Mouse (Mus musculus) right cerebral cortex, postnatal 10 days (tissue): ENCODE data around the gene Abhd5.

Experiments
- DNase-seq, 2 experiments: peaks; one replicate each; pipeline ENCODE4 v3.0.0; 2021; ENCODE audit warnings: low spot score in 2 of 2

Gene Abhd5

DNA sequence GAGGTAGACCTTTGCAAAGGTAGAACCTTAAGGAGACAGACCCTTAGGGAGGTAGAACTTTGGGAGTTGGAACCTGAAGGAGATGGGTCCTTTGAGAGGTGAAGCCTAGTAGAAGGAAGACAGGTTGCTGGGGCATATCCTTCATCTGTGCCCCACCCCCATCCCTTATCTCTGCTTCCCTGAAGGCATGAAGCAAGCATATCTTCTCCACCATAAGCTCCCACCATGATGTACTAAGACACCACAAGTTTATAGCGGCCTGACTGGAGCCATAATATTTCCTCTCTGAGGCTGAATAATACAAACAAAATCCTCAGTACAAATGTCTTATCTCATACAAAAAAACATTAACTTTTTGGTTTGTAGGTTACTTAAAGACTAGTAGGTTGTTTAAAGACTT is 3.5 kb upstream of the Abhd5 start:
- DNase-seq: no peak

GRCm38 (mm10) chr9:122349286-122349685 is 2.1 kb upstream of the Abhd5 start:
- DNase-seq: no peak

GRCm38 (mm10) chr9:122350396-122351130 is 845 bp upstream of the Abhd5 start:
- DNase-seq: no peak

DNA sequence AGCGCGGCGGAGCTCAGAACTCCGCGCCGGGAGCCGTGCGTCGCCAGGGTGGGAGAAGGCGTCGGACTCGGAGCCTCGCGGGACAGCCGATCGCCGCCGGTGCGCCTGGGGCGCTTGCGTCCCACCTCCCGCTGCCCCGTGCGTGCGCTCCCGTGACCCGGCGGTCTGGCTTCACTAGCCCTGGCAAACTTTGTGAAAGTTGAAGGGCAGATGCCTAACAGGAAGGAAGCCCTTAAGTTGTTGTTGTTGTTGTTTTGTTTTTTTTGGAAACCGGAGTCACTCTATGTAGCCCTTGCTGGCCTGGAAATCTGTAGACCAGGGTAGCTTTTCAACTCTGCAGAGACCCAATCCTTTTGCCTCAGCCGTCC is 601 bp downstream of the Abhd5 start:
- DNase-seq: no peak

GRCm38 (mm10) chr9:122352911-122353310 is 1.5 kb downstream of the Abhd5 start:
- no peak for DNase-seq

DNA sequence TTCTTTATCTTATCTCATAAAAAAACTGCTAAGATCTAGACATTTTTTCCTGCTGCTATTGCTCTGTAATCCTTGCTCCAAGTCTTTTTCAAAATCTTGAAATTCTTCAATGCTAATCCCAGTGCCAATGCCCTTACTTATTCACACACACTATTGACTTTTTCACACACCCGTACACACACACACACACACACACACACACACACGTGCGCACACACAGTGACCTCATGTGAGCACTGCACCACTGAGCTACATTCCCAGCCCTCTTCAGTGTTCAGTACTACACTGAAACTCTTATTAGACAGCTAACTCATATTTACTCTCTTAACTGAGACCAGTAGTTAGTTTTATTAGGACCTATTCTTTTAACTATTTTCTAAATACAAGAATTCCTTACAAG is 2.8 kb downstream of the Abhd5 start:
- DNase-seq: no peak

DNA sequence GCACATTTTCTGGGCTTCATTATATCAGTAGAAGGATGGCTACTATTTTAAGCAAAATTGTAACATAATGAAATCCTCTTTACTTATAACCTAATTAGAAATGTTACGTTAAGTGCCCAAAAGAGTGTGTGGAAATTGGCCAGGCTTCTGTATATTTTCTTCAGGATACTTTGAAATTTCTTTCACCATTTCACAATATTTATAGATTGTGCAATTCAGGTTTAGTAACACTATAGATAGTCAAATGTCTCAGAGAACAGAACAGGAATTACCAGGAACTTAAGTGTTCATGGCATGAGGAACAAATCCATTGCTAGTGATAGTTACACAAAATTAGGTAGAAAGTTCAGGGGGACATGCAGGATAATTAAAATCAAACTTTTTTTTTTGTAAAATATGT is 5.7 kb downstream of the Abhd5 start:
- no peak for DNase-seq

DNA sequence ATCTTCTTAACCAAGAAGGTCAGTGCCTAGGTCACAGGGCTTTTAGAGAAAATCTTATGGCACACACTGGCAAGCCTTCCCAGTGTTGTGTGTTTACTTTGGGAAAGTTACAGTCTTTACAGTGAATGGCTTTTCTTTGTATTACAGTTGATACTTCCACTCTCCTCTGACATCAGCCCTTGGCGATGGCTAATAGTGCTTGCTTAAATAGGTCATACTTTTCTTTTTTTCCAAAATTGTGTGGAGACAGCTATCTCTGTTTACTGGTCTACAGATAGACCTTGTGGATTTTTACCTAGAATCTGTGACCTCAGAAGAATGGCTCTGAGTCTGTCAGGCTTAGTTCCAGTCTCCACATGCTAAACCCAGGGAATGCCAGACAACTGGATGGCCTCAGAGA is 6.2 kb downstream of the Abhd5 start:
- DNase-seq: no peak

- no peak for DNase-seq
These were observed 12.8 kb downstream of the Abhd5 start for GRCm38 (mm10) chr9:122364171-122364570.

DNA sequence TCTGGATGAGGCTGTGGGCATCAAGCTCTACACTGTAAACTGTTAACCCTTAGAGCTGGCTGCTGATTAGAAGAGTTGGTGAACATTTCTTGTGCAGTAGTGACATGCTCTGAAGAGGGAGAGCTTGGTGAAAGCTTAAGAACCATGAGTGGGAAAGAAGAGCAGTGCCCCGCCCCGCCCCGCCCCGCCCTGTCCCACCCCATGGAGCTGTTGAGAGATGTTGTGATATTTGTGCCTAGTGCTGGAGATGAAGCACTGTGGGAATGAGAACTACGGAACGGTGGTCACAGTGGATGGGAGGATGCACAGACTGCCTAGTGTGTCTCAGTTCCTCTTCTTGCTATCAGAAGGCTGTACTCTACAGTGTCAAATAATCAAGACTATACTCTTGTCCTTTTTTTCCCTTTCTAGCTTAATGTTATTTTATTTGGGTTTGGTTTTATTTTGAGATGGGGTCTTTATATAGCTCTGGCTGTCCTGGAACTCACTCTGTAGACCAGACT is 18.9 kb downstream of the Abhd5 start:
- no peak for DNase-seq

- DNase-seq: no peak
These were observed 21.1 kb downstream of the Abhd5 start for GRCm38 (mm10) chr9:122372506-122372905.

GRCm38 (mm10) chr9:122372991-122373390 is 21.6 kb downstream of the Abhd5 start:
- DNase-seq: no peak

- DNase-seq: no peak
These were observed 27.6 kb downstream of the Abhd5 start for GRCm38 (mm10) chr9:122378986-122379385.

GRCm38 (mm10) chr9:122380959-122381358 is 29.6 kb downstream of the Abhd5 start:
- DNase-seq: no peak

DNA sequence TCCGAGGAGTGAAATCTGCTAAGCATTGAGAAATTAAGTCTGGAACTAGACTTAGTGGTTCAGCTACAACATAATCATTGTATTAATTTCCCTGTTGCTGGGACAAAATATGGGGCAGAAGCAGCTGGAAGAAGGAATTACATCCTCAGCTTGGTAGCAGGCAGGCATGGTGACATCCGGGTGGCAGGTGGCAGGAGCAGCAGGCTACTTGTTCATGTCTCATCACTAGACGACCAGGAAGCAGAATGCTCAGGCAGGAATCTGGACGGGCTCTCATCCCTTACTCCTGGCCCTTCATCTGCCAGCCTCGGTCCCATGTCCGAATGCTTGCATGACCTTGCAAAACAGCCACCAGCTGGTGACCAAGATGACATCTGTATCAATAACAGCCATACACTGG is 30.6 kb downstream of the Abhd5 start:
- no peak for DNase-seq

GRCm38 (mm10) chr9:122386015-122386414 is 34.6 kb downstream of the Abhd5 start:
- no peak for DNase-seq

DNA sequence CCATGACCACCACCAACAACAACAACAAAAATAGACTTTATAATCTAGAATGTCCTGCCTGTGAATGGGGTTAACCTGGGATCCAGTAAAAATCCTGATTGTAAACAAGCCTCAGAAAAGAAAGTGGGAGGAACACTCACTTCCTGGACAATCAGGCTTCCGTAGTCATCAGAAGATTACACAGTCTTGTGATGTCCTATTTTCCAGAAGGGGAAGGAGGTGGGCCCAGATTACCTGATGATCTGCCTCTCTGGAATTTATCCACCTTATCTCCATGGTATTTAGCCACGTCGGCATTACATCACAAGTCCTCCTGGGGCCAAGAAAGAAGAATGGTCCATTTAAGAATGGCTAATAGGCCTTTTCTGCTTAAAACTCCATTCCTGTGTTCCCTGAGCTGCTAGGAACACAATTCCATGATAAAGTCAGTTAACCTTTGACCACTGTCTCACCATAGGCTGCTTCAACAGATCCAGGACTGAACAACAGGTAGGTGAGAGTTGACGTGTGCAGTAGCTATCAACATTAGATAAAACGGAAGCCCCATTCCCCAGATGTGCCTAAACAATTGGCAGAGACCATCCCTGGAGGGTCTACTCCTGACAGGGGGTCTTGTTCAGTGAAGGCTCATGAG is 38.0 kb downstream of the Abhd5 start:
- DNase-seq: no peak

DNA sequence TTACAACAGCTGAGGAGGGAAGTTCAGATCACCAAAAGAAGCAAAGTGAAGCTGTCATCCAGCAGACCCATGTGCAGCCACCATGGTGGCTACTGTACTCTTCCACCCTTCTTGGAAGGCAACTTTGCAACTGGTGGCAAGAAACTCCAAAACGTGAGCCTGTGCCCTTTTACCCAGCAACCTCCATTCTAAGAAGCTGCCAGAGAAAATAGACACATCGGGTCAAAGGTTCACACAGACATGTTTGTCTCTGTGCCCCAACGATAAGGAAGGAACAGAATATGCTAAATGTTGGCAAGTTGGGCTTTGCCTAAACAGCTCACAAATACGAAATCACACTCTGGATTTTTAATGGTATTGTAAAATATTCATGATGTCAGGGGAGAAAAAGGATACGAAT is 44.4 kb downstream of the Abhd5 start:
- no peak for DNase-seq

- DNase-seq: no peak
These were observed 45.7 kb downstream of the Abhd5 start for GRCm38 (mm10) chr9:122397156-122397555.

GRCm38 (mm10) chr9:122398746-122399145 is 47.3 kb downstream of the Abhd5 start:
- DNase-seq: peak in 1 of 2 experiments; percentile 50

- no peak for DNase-seq
These were observed 49.8 kb downstream of the Abhd5 start for GRCm38 (mm10) chr9:122401239-122401638.

DNA sequence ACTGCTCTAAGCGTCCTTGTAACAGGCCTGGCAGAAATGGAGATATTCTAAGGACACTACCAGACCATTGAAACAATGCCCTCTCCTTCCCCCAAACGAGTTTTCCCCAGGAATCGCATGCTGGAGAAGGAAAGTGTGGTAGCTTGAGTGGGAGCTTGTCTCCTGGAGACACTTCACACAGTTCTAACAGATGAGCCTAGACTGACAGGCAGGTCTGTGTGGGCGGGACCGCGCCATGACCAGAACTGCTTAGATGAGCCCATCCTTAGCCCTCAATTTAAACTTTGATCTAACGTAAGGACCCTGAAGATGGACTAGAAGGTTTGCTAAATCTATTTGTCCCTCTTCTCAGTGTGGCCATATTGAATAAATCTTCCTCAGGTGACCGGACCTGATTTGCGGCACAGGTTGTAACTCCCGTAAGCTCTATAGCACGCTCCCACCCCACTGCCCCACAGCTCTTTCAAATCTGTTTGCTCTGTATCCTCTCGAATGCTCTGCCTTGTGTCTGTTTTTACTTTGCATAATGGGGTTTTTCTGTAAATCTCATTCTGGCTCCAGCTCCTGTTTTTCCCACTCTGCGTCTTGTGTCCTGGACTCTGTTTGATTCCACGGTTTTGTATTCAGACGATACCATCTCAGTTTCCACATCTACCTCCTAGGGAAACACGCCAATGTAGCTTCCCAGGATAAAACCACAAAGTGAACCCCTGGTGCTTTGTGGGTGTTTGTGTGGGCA is 59.2 kb downstream of the Abhd5 start:
- DNase-seq: peak; percentile 44 to 69

GRCm38 (mm10) chr9:122414648-122415047 is 63.2 kb downstream of the Abhd5 start:
- DNase-seq: no peak
